Mouse (Mus musculus) urinary bladder, postnatal 14 days (tissue): ENCODE measurements at regions not wholly inside any gene's neighbourhood (a gene's known extent, or its start where the extent isn't known, plus 50 kb on each side); places are given as distances from the start of the nearest gene placed in this dataset.

Experiments
- DNase-seq: peaks from one replicate; pipeline ENCODE4 v3.0.0; 2021; ENCODE audit warnings: low spot score

DNA sequence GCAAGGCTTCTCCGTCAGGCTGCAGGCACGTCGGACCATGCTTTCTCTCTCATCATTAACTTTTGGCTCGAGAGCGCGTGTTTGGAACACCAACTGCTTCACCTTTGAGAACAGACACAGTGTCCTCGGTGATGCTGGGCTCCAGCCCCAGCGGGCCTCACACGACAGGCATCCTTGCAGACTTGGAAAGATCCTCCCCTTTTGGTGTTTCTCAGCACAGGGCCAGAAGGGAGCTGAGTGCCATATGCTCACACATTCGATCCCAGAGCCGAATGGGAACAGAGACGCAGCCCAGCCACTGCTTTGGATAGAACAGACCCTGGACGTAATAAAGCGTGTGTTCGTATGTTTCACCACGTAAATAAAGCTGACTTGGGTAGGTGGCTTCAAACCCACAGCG, 389.1 kb downstream of the Vrk1 start:
- DNase-seq: no peak

DNA sequence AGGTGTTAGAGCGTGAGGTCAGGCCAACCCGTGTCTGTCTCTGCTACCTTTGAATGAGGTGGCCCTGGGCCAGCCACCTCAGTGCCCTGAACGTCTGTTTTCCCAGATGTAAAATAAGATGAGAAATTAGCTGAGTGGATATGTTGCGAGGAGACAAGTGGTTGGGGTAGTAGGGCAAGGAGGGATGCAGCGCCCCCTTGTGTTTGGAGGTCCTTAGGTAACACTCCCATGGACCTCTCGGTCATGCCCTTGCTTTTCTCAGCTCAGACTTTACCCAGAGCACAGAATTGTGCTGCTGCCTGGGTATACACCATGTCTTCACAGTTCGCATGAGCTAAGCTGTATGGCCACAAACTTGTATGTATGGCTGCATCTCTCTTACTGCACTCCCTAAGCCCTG, 401.0 kb downstream of the Vrk1 start:
- no peak for DNase-seq

- DNase-seq: no peak
Observed at GRCm38 (mm10) chr12:106426631-106427030, 416.6 kb downstream of the Vrk1 start.

DNA sequence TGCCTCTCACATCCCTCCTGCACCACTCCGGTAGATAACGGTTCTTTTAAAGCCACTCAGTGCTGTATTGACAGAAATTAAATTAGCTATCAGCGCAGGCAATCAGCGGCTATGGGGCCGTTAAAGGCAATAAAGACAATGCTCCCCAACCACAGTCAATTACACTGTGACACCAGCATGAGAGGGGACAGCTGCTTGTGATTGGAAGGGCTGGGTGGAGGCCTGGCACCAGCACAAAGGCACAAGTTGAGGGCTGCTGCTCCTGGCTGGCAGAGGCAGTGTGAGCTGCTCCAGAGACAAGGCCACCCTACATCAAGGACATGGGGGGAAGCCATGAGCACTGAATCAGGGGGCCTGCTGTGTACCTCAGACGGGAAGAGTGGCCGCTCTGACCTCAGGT, 420.0 kb downstream of the Vrk1 start:
- DNase-seq: no peak

DNA sequence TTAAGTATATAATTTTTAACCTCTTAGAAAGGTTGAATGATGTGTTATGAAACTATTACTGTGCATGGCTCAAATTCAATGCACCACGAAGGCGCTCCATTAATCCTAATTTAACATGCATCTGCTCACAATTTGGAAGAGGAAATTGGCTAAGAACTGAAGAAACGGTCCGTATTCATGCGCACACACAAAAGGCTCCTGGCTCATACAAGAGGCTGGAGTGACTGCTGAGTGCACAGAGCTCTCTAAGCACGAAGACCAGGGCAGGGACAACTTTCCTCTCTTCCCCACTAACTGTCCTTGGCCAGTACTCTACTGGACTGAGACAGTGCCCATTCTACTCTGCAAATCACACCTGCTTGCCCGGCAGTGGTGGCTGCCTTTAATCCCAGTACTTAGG, 435.1 kb downstream of the Vrk1 start:
- no peak for DNase-seq

GRCm38 (mm10) chr12:106445976-106446375, 435.9 kb downstream of the Vrk1 start:
- no peak for DNase-seq

- no peak for DNase-seq
Observed at GRCm38 (mm10) chr12:106446876-106447532, 437.0 kb downstream of the Vrk1 start.

GRCm38 (mm10) chr12:106448551-106448950, 438.5 kb downstream of the Vrk1 start:
- DNase-seq: no peak

GRCm38 (mm10) chr12:106453491-106453890, 443.5 kb downstream of the Vrk1 start:
- no peak for DNase-seq

- no peak for DNase-seq
Observed at GRCm38 (mm10) chr12:106458215-106458614, 448.2 kb downstream of the Vrk1 start.

DNA sequence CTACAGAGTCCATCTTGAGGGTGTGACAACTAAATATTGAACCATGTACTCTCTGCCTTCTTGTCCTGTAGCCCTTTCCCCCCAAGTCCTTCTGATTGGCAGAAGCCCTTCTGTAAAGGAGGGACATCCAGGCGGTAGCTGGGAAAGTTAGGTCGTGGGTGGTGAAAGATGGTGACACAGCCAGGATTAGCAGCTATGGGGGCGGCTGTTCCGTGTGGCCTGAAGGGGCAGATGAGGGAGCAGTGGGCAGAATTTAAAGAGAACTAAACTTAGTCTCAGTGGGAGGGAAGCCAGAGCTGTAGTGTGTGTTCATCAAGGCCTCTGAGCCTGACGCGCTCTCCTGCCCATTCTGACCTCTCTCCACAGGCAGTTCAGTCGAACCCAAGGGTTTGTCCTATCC, 450.6 kb downstream of the Vrk1 start:
- no peak for DNase-seq

GRCm38 (mm10) chr12:106462281-106462680, 452.3 kb downstream of the Vrk1 start:
- no peak for DNase-seq

DNA sequence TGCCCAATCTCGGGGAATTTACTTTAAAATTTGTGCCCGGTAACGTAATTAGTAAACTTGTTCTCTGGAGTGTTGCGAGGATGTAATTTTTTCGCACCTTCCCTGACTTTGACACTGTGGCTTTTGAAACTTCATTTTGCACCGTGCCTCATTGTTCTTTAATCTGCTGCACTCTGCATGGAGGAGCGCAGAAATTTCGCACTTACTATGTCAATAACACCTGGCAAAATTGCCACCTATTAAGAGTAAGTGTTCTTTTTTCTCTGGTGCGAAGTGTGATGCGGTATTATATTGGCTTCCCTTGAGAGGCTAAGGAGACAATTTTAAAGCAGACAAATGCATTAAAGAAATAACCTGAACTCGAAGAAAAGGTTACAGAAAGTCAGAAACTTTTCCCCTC, 454.7 kb downstream of the Vrk1 start:
- DNase-seq: no peak

DNA sequence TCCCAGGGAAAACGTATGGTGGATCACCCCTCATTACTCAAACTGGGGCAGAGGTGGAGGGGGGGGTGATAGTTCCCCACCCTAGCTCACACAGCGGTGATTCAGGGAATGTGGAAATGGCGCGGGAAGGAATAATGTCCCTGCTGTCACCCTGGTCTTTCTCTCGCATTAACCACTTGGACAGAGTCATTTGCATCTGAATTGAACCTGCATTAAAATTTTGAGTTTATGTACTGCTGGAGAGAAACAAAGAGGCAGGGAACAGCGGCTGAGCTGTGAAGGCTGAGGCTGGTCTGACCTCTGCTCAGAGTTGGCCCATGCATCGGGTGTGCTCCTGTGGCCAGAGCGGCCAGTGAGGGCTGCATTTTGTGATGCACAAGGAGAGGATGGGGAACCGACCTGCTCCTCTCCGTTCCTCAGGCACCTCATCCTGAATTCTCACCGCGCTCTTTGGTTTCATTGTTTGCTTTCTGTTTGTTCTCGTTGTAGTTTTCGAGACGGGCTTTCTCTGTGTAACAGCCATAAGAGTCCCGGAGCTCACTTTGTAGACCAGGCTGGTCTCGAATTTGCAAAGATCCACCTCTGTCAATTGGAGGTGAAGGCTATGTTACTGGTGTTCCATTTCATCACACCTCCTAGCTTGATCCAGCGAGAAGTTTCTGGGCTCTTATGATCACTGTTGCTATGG, 458.3 kb downstream of the Vrk1 start:
- DNase-seq: no peak

- no peak for DNase-seq
Observed at GRCm38 (mm10) chr12:106474501-106475165, 464.6 kb downstream of the Vrk1 start.

DNA sequence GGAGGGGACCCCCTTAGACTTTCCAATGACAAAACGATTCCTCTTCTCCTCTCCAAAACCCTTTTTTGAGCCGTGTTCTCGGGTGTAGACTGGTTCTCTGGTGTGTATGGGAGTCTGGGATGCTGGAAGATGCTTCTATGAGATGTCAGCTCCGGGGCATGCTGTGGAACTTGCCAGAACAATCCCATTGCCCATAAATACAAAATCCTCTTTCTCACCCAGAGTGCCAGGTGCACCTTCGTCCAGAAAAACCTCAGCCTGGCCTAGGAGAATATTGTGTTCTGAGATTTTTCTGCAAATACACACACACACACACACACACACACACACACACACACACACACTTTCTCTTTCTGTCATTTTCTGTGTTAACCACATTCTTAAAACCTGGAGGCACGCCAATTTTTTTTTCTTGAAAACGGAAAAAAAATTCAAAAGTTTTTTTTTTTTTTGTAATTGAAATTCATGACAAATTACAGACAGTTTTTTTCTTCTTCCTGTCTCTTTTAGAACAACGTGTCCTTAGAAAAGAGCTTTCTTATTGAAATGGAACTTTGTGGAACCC, 465.5 kb downstream of the Vrk1 start:
- no peak for DNase-seq

DNA sequence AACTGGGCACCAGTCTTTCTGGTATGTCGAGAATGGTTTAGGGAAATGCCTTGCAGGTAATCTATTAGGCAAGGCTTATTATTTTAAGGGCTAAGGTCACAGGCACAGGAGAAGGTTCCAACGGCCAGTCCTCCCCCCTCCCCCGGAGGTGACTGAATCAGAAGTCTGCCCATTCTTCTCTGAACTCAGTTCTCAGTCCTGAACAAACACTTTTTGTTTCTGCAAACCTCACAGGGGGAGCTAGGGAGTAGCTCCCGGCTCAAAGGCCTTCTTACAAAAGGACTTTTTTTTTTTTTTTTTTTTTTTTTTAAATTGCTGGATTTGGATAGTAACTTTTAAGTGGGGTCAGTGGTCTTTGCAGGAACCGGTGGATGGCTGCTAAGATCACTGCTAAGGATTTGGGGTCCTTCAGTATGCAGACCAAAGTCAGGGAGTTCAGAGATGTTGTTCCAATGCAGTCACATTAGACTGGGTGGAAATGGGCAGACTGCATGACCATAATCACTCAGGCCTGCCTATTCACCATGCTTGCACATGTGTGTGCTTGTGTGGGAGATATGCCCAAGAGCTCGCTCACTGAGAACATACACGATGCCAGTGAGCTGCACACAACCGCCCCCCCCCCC, 467.1 kb downstream of the Vrk1 start:
- no peak for DNase-seq

GRCm38 (mm10) chr12:106477731-106478130, 467.7 kb downstream of the Vrk1 start:
- DNase-seq: no peak

GRCm38 (mm10) chr12:106478381-106478781, 468.4 kb downstream of the Vrk1 start:
- DNase-seq: no peak

DNA sequence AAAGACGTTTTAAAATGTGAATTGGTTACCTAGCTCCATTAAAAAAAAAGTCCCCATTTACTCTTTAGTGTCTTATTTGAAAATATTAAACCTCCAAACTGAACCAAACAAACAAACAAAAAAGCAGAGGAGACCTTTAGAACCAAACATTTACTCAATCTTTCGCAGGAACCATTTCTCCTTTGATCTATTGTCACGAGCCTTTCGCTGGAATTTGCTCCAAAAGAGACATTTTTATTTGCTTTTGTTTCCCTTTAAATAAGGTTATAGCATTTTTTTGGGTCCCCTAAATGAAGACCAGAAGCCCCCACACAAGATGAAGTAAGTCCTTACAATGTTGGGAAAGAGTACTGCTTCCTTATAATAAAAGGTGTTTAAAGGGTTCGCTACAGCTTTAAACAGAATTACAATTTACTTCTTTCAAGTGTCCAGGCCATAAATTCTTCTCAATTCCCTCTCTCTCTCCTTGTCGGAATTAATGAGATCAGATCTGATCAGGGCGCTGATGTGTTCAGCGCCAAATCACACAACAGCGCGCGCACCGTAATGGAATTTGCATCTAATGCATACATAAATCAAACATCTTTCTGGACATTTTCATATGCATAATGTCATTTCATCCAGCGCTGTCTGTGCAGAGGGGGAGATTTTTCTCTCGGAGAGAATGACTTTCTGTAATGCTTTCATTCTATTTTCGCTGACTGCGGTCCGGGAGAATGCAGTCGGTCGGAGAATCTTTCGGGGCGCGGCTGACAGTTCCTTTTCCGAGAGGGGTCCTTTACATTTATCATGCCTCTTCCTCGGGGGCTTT, 469.2 kb downstream of the Vrk1 start:
- DNase-seq: no peak

GRCm38 (mm10) chr12:106479878-106480194, 469.8 kb downstream of the Vrk1 start:
- no peak for DNase-seq
